Mouse (Mus musculus): ENCODE data around the gene Ssr2.

DNA sequence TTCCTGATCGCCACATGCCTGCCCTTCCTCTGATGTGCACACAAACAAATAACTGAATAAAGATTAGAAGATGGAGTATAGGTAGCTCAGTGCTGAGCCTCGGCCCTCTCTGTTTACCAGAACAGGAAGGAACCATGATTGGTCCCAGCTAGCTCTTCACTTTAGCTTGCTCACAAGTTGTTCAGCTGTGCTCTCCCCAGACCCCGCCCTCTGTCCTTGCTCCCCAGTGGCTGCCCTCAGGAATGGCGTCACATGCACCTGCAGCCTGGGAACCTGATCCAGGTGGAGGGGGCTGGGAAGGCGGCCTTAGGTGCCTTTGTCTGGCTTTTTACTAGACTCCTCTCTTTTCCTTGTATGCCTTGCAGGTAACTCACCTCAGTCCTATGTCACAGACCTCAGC, 39.4 kb downstream of the Ssr2 start:
- no peak for TF ChIP-seq CTCF (IDR thresholded peaks at IDR 0.05)
- TF ChIP-seq EP300 (IDR thresholded peaks at IDR 0.05), result no peak

All from lung, postnatal 0 days (tissue).